Mouse (Mus musculus): ENCODE measurements around the gene Tmem233.

The Tmem233 gene

GRCm38 (mm10) chr5:116029071-116029470 is 54.0 kb downstream of the Tmem233 start:
- no peak for DNase-seq (ENCODE audit: low spot score in 2 of 2)

GRCm38 (mm10) chr5:116026561-116026960 is 56.5 kb downstream of the Tmem233 start:
- DNase-seq (ENCODE audit: low spot score in 2 of 2) = peak; percentile 34 to 40

- DNase-seq (ENCODE audit: low spot score in 2 of 2) = no peak
Measured at GRCm38 (mm10) chr5:116026107-116026506, 56.9 kb downstream of the Tmem233 start.

GRCm38 (mm10) chr5:116024327-116024739 is 58.7 kb downstream of the Tmem233 start, which contains the start of gene Prkab1:
Gene Prkab1, minus strand, starts transcription at chr5:116024508.
- DNase-seq (ENCODE audit: low spot score in 2 of 2) = peak; percentile 85 to 88

GRCm38 (mm10) chr5:116023821-116024284 is 59.2 kb downstream of the Tmem233 start:
- no peak for DNase-seq (ENCODE audit: low spot score in 2 of 2)

- DNase-seq (ENCODE audit: low spot score in 2 of 2) = no peak
Measured at GRCm38 (mm10) chr5:116023251-116023661, 59.8 kb downstream of the Tmem233 start.

GRCm38 (mm10) chr5:116022658-116023200 is 60.3 kb downstream of the Tmem233 start:
- no peak for DNase-seq (ENCODE audit: low spot score in 2 of 2)

- no peak for DNase-seq (ENCODE audit: low spot score in 2 of 2)
Measured at GRCm38 (mm10) chr5:116022131-116022530, 60.9 kb downstream of the Tmem233 start.

GRCm38 (mm10) chr5:116021552-116021951 is 61.5 kb downstream of the Tmem233 start:
- DNase-seq (ENCODE audit: low spot score in 2 of 2) = peak in 1 of 2 experiments; percentile 31

GRCm38 (mm10) chr5:116019371-116019770 is 63.7 kb downstream of the Tmem233 start:
- no peak for DNase-seq (ENCODE audit: low spot score in 2 of 2)

- no peak for DNase-seq (ENCODE audit: low spot score in 2 of 2)
Measured at GRCm38 (mm10) chr5:116018784-116019183, 64.3 kb downstream of the Tmem233 start.

GRCm38 (mm10) chr5:116018196-116018595 is 64.8 kb downstream of the Tmem233 start:
- DNase-seq (ENCODE audit: low spot score in 2 of 2) = no peak

- no peak for DNase-seq (ENCODE audit: low spot score in 2 of 2)
Measured at GRCm38 (mm10) chr5:116017391-116017790, 65.7 kb downstream of the Tmem233 start.

GRCm38 (mm10) chr5:116016542-116016941 is 66.5 kb downstream of the Tmem233 start:
- DNase-seq (ENCODE audit: low spot score in 2 of 2) = no peak

GRCm38 (mm10) chr5:116014237-116014636 is 68.8 kb downstream of the Tmem233 start:
- DNase-seq (ENCODE audit: low spot score in 2 of 2) = no peak

GRCm38 (mm10) chr5:116013821-116014220 is 69.2 kb downstream of the Tmem233 start:
- DNase-seq (ENCODE audit: low spot score in 2 of 2) = no peak

GRCm38 (mm10) chr5:116012503-116012902 is 70.5 kb downstream of the Tmem233 start:
- DNase-seq (ENCODE audit: low spot score in 2 of 2) = no peak

- no peak for DNase-seq (ENCODE audit: low spot score in 2 of 2)
Measured at GRCm38 (mm10) chr5:116011700-116012099, 71.3 kb downstream of the Tmem233 start.

GRCm38 (mm10) chr5:116009884-116010627 is 73.0 kb downstream of the Tmem233 start:
- no peak for DNase-seq (ENCODE audit: low spot score in 2 of 2)

GRCm38 (mm10) chr5:116009091-116009851 is 73.8 kb downstream of the Tmem233 start:
- DNase-seq (ENCODE audit: low spot score in 2 of 2) = no peak

- DNase-seq (ENCODE audit: low spot score in 2 of 2) = no peak
Measured at GRCm38 (mm10) chr5:116007723-116008122, 75.3 kb downstream of the Tmem233 start.

GRCm38 (mm10) chr5:116006324-116007099 is 76.5 kb downstream of the Tmem233 start:
- no peak for DNase-seq (ENCODE audit: low spot score in 2 of 2)

Measured in spleen, postnatal 14 days (tissue).